Mouse (Mus musculus) forelimb bud, embryonic 11.5 days (tissue): ENCODE measurements around the gene Pkdrej.
"Not testable (repeated sequence)": the region's sequence is repeated elsewhere in the genome, so short reads cannot be mapped to it uniquely, and the experiment has no call there.

Experiments used
- DNase-seq: peaks from one replicate; pipeline ENCODE4 v3.0.0-alpha.2; 2012; ENCODE audit warnings: low read depth, low spot score

Pkdrej gene

DNA sequence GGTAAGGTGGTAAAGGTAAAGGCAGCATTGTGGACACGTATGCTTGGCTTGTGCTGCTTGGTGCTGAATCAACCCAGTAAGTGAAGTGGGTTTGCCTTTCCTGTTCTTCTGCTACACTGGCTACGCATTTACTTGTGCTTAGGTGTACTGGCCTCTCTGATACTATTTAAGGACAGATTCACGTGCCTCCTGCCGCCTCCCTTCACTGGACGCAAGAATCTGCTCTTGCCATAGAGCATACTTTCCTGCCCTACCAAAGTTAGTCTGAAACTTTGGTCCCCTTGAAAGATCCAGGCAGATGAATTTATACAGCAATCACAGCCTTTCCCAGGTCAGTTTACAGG, 11.1 kb downstream of the Pkdrej start:
- DNase-seq, result no peak

DNA sequence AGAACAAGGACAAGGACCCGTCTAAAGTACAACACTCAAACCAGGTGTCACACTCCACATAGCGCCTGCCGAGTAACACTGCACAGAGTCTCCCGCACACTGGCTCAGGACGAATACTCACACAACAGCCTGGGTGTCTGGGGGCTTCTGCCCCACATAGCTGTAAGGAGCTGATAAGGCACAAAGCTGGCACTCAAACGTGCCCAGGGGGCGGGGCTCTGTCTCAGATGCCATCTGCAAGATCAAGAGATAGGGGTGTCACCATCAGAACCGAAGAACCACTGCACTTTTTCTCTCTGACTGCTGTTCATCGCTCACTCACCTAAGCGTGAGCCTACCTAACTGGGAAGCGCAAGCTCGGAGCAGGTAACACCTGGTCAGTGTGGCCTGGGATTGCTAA, 12.4 kb downstream of the Pkdrej start:
- no peak for DNase-seq

DNA sequence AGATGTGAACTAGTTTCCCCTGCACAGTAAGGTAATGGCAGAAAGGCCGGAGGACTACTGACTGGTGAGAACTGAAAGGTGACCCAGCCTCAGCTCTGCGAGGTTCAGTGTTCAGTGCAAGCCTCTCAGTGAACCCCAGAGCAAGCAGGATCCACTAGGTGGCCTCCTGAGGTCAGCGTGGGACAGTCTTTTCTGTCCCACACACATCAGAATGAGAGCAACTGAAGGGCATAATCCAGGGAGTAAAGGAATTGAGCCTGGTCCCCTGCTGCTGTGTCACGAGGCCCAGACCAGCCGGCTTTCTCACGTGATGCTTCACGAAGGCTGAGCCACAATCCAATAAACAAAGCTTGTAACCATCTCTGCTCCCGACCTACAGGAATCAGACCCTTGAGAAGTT, 13.1 kb downstream of the Pkdrej start:
- no peak for DNase-seq

DNA sequence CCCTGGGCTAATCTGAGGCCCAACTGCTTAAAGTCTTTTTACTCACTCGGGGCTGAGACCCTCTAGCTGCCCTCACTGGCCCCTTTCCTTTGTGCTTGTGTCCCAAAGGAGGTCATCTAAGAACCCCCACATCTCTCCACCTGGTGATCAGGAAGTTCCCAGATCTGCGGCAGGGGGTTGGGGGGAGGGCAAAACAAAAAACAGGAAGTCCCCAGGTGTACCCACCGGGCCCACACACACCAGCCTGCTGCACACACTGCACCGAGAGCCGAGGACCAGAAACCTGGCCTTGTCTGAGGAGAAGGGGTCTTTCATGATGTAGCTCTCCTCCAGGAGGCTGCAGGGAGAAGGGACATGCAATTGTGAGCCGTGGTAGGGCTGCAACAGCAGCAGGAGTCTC, 13.5 kb downstream of the Pkdrej start:
- DNase-seq, result no peak

DNA sequence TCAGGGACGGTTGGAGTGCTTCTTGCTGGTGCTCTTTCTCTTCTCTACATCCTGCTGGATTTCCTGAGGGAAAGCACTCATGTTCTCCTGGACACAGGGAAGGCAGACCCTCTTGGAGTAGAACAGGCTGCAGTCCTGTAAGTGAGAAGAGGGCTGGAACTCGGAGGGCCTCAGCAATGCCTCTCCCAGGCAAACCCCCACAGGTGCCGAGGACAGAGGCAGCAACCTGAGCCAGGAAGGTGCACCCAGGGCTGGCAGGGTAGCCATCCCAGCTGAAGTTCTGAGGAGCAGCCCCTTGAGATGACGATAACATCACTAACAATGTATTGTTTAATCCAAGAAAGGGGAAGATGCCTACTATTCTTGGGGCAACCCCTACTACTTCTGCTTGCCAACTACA, 14.1 kb downstream of the Pkdrej start:
- no peak for DNase-seq

DNA sequence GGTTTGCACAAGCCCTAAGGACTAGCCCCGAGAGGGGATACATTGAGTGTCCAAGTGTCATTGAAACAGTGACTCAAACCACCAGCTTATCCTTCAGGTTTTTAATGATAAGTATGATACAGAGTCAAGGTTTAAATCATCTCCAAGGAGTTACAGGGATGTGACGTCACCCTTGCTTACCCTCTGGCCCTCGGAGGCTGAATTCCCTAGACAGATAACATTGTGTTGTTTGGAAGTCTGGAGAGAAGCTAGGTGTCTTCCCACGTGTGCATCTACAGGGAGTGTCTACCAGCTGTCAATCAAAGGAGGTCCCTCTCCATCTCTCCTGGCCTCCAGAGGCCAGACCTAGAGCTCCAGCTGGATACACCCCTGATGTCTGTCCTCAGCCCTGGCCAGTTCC, 14.6 kb downstream of the Pkdrej start:
- DNase-seq, result no peak

DNA sequence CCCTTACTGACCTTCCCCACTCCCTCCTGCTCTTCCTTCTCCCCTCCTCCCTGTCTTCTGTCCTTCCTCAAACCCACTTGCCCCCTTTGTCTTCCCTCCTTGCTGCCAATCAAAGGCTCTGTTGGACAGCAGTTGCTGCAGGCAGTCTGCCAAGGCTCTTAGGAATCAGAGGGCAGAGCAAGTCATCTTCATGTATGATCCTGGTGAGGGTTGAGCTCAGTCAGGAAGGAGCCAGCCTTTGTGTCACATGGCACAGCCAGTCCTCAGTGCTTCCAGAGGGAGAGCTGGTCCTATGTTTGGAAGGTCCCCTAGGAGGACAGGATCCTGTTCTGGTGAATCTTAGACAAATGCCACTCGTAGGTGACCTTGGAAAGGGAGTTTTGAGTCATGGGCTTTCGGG, 18.6 kb downstream of the Pkdrej start:
- DNase-seq, result no peak

DNA sequence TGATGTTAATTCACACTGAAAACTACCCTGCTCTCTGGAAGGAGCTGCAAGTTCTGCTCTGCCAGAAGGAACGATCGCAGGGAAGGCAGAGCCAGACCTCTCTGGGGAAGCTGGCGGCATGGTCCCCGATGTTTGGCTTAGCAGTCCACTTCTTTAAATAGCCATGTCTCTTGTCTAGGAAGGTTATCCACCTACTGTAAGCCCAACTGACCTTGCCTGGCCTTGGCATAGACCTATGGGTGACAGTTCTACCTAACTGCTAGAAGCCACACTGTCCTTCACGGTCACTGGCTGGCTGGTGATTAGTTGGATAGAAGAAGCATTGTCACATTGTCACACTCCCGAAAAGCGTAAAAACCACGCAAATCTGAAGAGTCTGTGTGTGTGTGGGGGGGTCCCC, 22.9 kb downstream of the Pkdrej start:
- no peak for DNase-seq

DNA sequence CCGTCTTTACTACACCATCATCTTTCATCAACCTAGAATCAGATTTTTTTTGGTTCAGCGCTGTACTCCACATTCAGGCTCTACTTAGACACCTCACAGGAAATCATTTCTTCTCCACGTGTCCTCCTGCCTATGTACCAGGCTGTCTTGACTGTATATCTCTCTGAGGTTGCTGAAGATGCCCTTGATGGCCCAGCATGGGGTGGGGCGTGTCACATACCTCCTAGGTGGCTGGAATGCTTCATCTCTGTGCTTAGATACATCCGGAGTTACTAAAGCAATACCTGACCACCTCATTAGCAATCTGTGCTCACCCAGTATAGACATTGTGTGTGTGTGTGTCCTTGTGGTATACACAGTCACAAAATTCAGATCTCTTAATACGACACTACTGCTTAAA, 26.0 kb downstream of the Pkdrej start:
- no peak for DNase-seq

DNA sequence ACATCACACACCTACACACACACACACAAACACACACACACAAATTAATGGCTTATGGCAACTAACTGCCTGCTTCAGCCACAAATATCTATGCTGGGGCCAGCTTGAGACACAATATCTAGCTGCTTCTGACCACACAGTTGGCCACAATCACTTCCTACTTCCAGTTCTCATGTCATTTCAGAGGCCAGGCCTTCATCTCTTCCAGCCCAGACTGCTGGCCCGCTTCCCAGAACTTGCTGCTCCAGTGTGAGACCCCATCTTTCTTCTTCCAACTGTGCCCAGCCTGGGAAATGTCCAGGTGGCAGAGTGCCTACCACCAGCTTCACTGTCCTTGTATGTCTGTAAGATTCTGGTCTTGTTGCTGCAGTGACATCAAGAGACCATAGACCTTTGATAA, 28.7 kb downstream of the Pkdrej start:
- no peak for DNase-seq

DNA sequence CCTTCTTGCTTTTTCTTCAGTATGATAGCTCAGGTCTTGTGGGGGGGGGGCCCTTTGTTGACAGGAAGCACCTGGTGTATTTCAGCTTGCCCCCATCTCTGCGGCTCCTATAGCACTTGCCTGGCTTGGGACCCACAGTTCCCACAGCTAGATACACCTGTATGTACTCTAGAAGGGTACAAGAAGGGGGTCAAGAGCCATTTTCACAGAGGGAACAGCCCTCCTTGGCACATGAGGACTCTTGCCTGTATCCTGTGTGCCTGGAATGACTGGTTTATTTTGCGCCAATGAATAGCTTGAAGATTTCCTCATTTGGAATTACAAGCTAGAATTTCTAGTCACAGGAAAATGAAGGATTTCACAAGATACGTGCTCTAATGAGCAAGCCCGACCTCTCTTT, 30.1 kb downstream of the Pkdrej start:
- DNase-seq, result no peak

DNA sequence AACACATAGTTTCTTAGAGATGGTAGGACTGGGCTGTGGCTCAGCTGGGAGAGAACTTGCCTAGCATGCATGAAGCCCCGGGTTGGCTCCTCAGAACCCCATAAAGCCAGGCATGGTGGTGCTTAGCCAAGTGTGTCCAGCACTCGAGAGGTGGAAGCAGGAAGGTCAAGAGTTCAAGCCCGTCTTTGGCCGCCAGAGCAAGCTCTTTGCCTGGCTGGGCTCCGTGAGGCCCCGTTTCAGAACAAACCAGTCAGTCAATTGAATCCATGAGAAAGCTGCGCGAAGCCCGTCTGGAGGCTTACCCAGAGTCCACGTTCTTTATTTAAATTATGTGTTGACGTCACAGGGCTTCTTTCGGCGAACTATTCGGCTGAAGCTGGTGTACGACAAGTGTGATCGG, 32.9 kb downstream of the Pkdrej start:
- DNase-seq, result no peak

DNA sequence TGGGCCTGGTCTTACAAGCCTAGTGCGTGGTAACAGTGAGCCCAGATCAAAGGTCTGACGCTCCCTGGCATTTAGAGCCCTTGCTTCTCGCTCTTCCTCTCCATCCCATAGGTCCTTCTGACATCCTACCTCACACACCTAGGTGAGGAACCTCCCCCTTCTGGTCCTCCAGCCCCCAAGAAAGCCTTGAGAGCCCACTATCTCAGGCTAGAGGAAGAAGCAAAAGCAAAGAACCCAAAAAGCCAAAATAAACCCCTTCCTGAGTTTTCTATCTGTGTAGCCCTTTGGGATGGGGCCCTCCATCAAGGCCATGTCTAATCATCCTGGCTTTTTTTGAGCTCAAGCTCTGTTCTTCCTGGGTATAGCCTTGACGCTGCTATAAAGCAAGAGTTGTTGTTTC, 33.5 kb downstream of the Pkdrej start:
- no peak for DNase-seq

DNA sequence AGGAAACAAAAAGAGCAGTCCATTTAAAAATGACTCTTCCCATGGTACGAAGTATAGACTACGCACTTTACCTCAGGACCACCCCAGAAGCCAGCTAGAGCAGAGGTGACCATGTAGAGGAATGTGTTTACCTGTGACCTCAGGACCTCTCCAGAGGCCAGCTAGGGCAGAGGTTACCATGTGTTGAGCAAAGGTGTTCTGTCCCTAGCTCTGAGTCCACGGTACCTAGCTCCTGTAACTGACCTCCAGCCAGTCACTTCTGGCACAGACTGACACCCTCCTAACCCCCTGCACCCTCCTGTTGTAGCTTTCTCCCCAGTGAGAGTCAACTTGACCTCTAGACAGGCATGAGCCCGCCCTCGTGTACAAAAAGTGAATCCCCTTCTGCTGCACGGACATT, 34.1 kb downstream of the Pkdrej start:
- DNase-seq, result no peak

DNA sequence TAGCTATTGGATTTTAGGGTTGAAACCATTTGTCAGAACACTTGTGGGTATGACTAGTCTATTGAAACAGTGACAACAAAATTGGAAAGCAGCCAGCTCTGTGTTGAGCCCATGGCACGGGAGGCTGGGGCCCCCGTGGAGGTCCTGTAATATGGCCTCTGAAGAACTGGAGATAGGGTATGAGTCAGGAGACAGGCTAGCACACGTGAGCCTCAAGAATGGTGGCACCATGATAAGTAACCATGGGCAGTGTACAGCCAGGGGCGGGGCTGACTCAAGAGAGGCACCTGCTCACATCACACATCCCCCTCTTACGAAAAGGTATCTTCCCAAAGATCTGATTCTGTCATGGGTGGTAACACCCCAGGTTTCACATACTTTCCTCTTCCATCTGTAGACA, 34.8 kb downstream of the Pkdrej start:
- no peak for DNase-seq

DNA sequence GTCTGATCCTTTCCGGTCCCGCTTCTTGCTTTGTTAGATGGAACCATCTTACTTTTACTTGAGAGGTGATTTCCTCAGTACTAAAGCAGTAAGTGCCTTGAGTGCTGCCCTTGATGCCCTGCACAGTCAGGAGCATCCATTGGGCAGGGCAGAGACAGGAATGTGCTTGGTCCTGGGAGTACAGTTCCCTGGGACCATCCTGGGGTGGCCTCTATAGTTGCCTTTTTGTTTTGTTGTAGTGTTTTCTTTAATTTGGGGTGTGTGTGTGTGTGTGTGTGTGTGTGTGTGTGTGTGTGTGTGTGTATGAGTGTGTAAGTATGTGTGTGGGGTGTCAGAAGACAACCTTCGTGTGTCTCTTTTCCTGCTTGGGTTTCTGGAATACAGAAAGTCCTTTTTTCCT, 37.2 kb downstream of the Pkdrej start:
- DNase-seq, result no peak

DNA sequence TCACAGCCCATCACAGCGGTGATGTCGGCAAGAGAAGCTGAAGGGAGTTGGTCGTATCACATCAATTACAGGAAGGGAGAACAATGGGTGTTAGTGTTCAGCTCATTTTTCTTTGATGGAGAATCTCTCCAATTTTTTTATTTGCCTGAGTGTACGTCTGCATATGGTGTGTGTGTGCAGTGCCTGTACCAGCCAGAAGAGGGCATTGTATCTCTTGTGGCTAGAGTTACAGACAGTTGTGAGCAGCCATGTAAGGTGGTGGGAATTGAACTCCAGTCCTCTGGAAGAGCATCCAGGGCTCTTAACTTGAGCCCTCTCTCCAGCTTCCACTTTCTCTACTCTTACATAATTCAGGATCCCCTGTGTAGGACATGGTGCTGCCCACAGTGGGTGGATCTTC, 38.4 kb downstream of the Pkdrej start:
- DNase-seq, result no peak

DNA sequence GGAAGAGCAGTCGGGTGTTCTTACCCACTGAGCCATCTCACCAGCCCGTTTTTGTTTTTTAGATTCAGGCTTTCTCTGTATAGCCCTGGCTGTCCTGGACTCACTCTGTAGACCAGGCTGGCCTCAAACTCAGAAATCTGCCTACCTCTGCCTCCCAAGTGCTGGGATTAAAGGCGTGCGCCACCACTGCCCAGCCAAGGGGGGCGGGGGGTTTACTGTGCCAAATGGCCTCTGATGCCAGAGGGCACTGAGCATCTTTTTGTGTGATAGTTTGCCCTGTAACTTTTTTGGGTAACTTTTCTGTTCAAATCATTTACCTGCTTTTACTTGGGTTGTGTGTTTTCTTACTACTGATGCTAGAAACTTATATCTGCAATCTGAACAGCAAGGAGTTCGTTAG, 42.6 kb downstream of the Pkdrej start:
- DNase-seq, result not testable (repeated sequence)

DNA sequence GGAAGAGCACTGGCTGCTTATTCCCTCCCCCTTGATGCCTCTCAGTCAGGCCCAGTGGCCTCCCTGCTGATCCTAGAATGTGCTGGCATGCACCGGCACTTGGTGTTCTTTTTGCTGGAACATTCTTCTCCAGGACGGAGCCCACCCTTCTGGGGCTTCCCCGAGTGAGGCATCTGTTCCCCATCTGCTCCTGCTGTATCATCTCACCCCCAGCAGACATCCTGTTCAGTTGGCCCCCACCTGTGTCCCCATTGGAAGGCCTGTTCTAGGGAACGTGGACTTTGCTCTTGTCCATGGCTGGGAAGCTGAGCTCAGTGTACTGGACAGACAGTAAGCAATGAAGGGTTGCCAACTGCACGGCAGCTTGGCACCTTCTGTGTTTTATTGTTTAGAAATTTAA, 44.8 kb downstream of the Pkdrej start:
- DNase-seq, result no peak

DNA sequence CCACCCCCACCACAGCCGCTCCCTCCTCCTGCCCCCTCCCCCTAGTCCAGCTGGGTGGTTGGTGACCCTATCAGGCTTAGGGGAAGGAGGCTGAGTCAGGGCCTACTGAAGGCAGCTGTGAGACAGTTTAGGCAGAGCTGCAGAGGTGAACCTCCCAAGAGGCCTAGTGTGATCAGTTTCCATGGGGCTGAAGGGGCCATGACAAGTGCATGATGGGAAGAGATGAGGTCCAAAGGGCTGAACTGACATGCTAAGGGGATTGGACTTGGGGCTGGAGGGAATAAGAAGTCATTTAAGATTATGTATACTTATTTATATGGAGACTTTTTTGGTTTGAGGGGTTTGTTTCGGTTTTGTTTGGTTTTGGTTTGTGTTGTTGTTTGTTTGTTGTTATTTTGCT, 45.3 kb downstream of the Pkdrej start:
- no peak for DNase-seq

DNA sequence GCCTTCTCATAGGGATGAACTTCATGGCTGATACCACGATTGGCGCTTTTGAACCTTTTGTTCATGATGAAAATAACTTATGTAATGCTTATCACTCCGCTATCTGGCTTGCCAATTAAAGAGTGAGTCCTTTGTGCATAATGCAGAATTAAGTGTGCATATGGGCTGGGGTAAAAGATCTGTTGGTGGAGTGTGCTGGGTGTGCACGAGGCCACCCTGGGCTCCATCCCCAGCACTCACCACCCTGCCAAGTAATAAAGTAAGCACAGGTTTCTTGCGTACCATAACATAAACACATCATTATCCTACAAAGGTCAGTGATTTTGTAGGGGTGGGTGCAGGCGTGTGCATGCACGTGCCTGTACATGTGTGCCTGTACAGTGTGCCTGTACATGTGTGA, 46.5 kb downstream of the Pkdrej start:
- DNase-seq, result no peak

DNA sequence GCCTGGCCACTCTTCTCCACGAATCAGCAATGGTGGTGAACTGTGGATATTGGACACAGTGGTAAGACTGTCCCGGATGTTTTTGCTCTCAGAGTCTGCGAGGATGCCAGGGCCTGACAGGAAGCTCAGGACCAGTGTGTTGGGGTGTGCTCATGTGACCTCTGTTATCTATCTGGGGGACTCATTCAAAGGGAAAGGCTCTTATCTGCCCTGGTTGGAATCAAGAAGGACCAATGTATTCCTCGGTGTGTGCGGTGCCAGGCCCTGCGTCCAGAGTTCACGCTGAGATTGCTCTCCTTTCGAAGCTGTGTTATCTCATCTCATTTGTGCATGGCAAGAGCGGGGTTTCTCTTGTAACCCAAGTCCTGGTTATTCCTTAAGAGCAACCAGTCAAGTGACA, 47.1 kb downstream of the Pkdrej start:
- no peak for DNase-seq

DNA sequence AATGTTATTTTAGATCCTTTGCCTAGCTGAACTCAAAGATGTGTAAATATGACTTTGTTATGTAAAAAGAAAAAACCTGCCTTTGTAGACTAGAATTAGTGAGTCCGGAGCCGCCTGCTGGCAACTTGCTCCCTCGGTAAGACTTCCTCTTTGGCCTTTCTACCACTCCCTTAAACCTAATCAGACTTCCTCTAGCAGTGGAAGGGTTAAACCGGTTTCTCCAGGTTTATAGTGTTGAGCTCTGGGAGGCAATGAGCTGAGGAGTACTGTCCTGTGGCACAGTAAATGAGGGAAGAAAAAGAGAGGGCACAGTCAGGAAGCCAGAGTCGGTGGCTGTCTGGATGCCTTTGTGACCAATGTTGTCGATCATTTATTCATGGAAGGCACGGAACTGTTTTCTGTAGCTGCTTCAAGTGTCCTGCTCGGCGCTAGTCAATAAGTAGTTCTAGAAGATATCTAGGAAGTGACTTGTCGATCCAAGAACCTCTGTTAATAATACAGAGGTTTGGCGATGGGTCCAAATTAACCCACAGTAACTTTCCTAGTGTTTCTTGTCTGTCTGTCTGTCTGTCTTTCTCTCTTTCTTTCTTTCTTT, 49.3 kb downstream of the Pkdrej start:
- DNase-seq, result no peak

DNA sequence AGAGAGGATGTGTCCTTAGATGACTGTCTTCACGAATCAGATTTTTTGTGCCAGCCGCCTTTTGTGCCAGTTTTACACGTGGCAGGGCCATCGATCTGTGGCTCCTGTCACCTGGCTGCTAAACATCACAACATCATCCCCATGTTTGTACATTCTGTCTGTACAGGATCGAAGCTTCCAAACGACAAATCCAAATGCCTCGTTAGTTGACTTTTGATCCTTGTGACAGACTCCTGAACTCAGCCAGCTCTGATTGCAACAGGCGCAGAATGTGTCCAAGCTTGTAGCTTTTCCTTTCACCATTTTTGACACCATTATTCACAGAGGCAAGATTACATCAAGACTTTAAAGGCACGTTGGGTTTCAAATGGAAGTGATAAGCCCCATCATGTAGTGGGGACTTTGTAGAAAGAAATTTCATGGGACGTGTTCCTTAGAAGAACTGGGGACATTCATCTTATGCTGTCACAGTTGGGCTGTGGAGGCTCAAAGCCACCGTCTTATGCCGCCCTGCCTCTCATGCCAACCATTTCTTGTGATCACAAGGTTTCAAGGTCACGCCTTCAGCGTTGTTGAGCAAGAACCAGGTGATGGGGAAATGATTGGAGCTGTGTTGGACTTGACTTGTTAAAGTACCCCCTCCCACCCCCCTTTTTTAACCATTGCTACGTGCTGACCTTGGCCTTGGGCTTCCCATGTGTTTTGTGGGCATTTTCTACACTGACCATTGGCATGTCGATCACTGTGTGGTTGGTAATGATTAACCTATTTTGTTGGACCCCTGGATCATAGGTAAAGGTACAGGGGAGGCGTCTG, 50.0 kb downstream of the Pkdrej start:
- no peak for DNase-seq
